Mouse (Mus musculus) embryonic facial prominence, embryonic 14.5 days (tissue): Measurements from ENCODE around the gene Atrnl1. TPM values are rescaled to one million over a fixed set of nuclear protein-coding genes. Genes with fewer than 3 reads are reported as not detected.

ENCODE experiments used
- ATAC-seq: fragments of 200-750 bp; cut with Nextera tagmentation; 2 replicates; pipeline ENCODE4 v1.8.0; 2017; ENCODE audit warnings: low read depth, moderate number of reproducible peaks, moderate TSS enrichment
- DNase-seq: peaks from one replicate; pipeline ENCODE4 v3.0.0-alpha.2; 2015; ENCODE audit warnings: low spot score
- H3K27ac ChIP-seq: fragments of 300-500 bp; sonication (generic); replicated peaks from 2 replicates; pipeline ENCODE4 v1.5.1; 2014; ENCODE audit warnings: low read depth, mild to moderate bottlenecking, low read length, moderate library complexity
- H3K27me3 ChIP-seq: fragments of 300-500 bp; sonication (generic); replicated peaks from 2 replicates; pipeline ENCODE4 v1.6.1; 2014; ENCODE audit warnings: low read length; ENCODE audit not compliant: control insufficient read depth, insufficient read depth
- H3K36me3 ChIP-seq: fragments of 300-500 bp; sonication (generic); 2 replicates; pipeline ENCODE4 v1.6.1; 2014; ENCODE audit warnings: low read length, mixed read lengths; ENCODE audit not compliant: control insufficient read depth, insufficient read depth
- H3K4me1 ChIP-seq: fragments of 300-500 bp; sonication (generic); 2 replicates; pipeline ENCODE4 v1.6.1; 2014; ENCODE audit warnings: antibody characterized with exemption, low read length; ENCODE audit not compliant: control insufficient read depth, insufficient read depth
- H3K4me2 ChIP-seq: fragments of 300-500 bp; sonication (generic); 2 replicates; pipeline ENCODE4 v1.6.1; 2014; ENCODE audit warnings: low read depth, mild to moderate bottlenecking, low read length, moderate library complexity, mixed read lengths
- H3K4me3 ChIP-seq: fragments of 300-500 bp; sonication (generic); 2 replicates; pipeline ENCODE4 v1.5.1; 2014; ENCODE audit warnings: low read depth, mild to moderate bottlenecking, low read length
- H3K9ac ChIP-seq: fragments of 300-500 bp; sonication (generic); 2 replicates; pipeline ENCODE4 v1.6.1; 2014; ENCODE audit warnings: low read depth, mild to moderate bottlenecking, low read length, moderate library complexity, mixed read lengths
- H3K9me3 ChIP-seq: fragments of 300-500 bp; sonication (generic); 2 replicates; pipeline ENCODE4 v1.6.1; 2016; ENCODE audit warnings: low read length; ENCODE audit not compliant: control insufficient read depth
- WGBS: fragments of 180-500 bp; shearing (Covaris S2); extraction: QIAGEN DNeasy Blood & Tissue Kit; methylation state at CpG from one replicate; pipeline ENCODE4 v1.1.7; 2014; 5-methylcytosine and 5-hydroxymethylcytosine counted together
- polyA plus RNA-seq: library from polyadenylated mRNA; unstranded; fragments of >200 nt; fragmentation: Nextera tagmentation; extraction: Ambion mirVana; gene quantifications from 2 replicates; pipeline ENCODE4 v1.2.1, GENCODE M21; 2014

Atrnl1 gene
- polyA plus RNA-seq, 1 experiment from 2014 or later: 7.2 TPM

DNA sequence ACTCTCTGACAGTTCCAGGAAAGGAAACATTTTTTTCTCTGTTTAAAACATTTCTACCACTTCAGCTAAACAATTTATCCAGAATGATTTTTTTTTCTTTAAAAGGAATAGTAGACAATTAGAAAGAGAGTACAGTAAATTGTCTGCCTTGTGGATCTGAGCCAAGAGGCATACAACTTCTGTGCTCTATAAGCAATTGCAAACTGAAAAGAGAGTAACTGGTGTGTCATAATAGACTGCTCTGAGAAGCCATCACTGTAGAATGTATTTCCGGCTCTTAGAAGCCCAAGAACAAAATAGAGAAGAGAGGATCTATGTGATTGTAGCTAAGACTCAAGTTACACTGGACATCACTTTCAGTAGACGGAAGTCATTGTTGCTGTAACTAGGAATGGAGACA lies 458.1 kb downstream of the Atrnl1 start:
- Histone ChIP-seq H3K4me1 (peaks cover 7% of the 10 kb centered on the region), H3K27ac (no peak overlapping the region), H3K9me3 (no peaks in the 10 kb centered on the region), H3K27me3 (no peaks in the 10 kb centered on the region), H3K4me2 (no peak overlapping the region), H3K9ac (no peak overlapping the region), H3K36me3 (no peaks in the 10 kb centered on the region; the same call in 1 of the 2 replicates), H3K4me3 (no peak overlapping the region)
- no peak for ATAC-seq
- no peak for DNase-seq
- 78% methylated on average over 2 of the region's 2 CpGs for WGBS

DNA sequence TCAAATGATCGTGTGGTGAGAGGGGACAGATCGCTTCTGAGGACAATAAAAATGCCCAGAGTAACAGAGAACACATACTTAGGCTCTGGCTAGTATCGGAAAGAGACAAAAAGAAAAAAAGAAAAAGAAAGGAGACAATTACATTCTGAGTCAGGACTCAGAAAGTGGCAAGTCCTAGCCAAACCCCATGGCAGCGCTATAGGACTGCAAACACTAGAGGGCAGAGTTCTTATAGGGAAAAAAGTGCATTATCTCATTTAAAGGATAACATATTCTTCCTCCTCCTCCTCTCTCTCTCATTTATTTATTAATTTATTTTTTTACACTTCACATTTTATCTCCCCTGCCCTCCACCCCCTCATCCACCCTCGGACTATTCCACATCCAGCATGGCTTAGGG lies 461.6 kb downstream of the Atrnl1 start:
- Histone ChIP-seq H3K9ac (no peak overlapping the region), H3K36me3 (no peaks in the 10 kb centered on the region), H3K4me1 (peaks cover 3% of the 10 kb centered on the region; the same call in 1 of the 2 replicates), H3K27ac (no peak overlapping the region), H3K4me2 (no peak overlapping the region), H3K4me3 (no peak overlapping the region), H3K9me3 (no peaks in the 10 kb centered on the region), H3K27me3 (no peaks in the 10 kb centered on the region)
- ATAC-seq (no peak), DNase-seq (no peak)
- 83% methylated on average over 5 of the region's 5 CpGs for WGBS

DNA sequence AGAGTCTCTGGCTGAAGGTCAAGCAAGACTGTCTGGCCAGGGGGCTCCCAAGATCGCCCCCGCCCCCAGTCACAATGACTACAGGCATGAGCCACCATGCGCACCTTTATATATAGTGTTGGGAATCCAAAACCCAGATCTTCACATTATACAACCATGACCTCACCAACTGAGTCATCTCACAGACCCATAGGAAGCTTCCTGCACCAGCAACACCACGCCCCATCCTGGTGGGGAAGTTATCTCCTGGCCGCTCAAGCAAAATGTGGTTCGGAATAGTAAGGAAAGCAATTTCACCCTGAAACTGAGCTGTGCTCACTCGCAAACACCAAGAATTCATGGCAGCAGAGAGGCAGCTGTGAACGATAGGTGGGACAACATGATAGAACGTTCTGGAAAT lies 462.0 kb downstream of the Atrnl1 start:
- Histone ChIP-seq H3K27me3 (no peaks in the 10 kb centered on the region), H3K4me3 (no peak overlapping the region), H3K36me3 (no peaks in the 10 kb centered on the region), H3K9me3 (no peaks in the 10 kb centered on the region), H3K27ac (no peak overlapping the region), H3K4me1 (peaks cover 3% of the 10 kb centered on the region; the same call in 1 of the 2 replicates), H3K4me2 (no peak overlapping the region), H3K9ac (no peak overlapping the region)
- no peak for DNase-seq
- ATAC-seq: no peak
- WGBS: 92% methylated on average over 9 of the region's 9 CpGs

DNA sequence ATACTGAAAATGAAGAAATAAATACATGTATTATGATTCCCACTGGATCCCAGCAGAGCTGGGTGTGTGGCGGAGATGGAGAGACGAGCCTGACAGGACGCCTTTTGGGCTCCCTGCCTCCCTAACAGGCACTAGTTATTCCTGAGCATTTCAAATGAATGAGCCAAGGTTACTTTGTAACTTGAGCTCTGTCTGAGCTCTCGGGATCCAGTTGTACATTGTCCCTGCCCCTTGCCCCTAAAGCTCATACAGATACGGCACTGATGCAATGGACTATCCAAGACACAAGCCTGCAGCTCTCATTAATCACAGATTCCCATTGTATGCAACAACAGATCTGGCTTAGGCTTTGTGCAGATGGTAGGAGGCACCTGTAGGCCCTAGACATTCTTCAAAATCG lies 464.4 kb downstream of the Atrnl1 start:
- Histone ChIP-seq H3K27ac (no peak overlapping the region), H3K9ac (no peak overlapping the region), H3K4me2 (no peak overlapping the region), H3K4me3 (no peak overlapping the region), H3K36me3 (no peaks in the 10 kb centered on the region), H3K4me1 (peaks cover 3% of the 10 kb centered on the region; the same call in 1 of the 2 replicates), H3K27me3 (no peaks in the 10 kb centered on the region), H3K9me3 (no peaks in the 10 kb centered on the region)
- no peak for ATAC-seq
- 43% methylated on average over 6 of the region's 6 CpGs for WGBS
- no peak for DNase-seq

DNA sequence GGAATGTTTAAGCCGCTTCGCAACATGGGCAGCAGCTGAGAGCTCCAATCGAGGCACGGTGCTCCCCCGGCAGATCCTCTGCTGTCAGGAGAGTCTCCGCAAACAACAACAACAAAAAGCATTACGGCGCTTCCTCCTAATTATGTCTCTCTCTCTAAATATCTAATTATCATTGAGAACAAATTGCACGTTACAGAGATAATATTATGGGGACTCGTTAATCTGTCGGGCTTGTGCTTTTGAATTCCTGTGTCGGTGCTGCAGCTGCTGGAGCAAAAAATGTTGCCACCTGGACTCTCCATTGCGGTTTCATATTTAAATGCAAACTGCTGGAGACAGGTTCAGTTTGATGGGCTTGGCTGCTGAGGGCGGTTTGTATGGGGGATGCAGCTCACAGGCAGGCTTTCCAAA lies 466.1 kb downstream of the Atrnl1 start:
- Histone ChIP-seq H3K9ac (no peak overlapping the region), H3K9me3 (no peaks in the 10 kb centered on the region), H3K36me3 (no peaks in the 10 kb centered on the region), H3K27me3 (no peaks in the 10 kb centered on the region), H3K4me1 (peaks cover 3% of the 10 kb centered on the region; the same call in 1 of the 2 replicates), H3K4me3 (no peak overlapping the region), H3K4me2 (0 out of 2 replicates have a peak overlapping the region, but pooled peaks have one; percentile 7), H3K27ac (no peak overlapping the region)
- WGBS: 60% methylated on average over 14 of the region's 14 CpGs
- no peak for ATAC-seq
- no peak for DNase-seq

DNA sequence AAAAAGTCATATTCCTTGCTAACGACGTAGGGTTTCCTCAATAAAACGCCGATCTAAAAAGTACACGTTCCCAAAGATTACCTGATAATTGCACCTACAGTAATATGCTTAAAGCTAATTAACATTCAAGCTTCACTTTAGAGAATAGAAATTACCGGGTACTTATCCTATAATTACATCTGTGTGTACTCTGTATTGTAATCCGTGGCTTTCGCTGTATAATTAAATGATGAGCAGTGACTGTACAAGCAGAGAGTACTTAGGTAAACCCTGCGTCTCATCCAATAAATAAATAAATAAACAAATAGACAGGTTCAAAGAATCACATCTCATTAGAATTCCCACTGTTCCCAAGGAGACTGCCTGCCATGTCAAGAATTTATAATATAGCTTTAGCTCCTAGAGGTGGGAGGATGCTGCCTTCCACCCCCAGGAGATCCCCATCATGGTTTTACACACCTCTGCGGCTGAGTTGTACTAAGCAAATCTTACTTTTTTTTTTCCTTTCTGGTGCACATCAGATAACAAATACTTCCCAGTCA lies 466.8 kb downstream of the Atrnl1 start:
- H3K9ac ChIP-seq: no peak overlapping the region
- DNase-seq: no peak
- peaks cover 3% of the 10 kb centered on the region; the same call in 1 of the 2 replicates for H3K4me1 ChIP-seq
- no peaks in the 10 kb centered on the region for H3K36me3 ChIP-seq
- no peak for ATAC-seq
- 82% methylated on average over 10 of the region's 10 CpGs for WGBS
- no peaks in the 10 kb centered on the region for H3K27me3 ChIP-seq
- H3K9me3 ChIP-seq: no peaks in the 10 kb centered on the region
- H3K27ac ChIP-seq: no peak overlapping the region
- H3K4me3 ChIP-seq: no peak overlapping the region
- H3K4me2 ChIP-seq: no peak overlapping the region

DNA sequence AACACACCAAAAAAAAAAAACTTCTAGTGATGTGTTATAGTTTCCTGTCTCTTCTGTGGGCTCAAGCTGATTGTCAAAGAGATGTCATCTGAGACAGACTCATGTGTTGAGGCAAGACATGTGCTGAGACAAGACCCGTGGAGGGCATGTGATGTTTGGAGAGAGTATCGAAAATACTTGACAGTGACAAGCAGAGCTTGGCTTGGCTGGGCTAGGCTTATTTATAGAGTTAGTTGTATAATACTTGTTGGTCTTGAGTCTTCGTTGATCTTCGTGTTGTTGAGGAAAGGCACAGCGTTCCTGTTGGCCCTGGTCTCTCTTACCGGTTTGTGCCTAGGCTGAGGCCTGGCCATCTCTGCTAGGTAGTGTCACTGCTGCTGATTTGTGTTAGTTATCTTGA lies 469.3 kb downstream of the Atrnl1 start:
- no peak overlapping the region for H3K4me3 ChIP-seq
- no peaks in the 10 kb centered on the region for H3K36me3 ChIP-seq
- H3K27ac ChIP-seq: no peak overlapping the region
- WGBS: 92% methylated on average over 6 of the region's 6 CpGs
- H3K9ac ChIP-seq: no peak overlapping the region
- no peaks in the 10 kb centered on the region for H3K9me3 ChIP-seq
- no peaks in the 10 kb centered on the region for H3K27me3 ChIP-seq
- no peak overlapping the region for H3K4me2 ChIP-seq
- H3K4me1 ChIP-seq: peaks cover 3% of the 10 kb centered on the region; the same call in 1 of the 2 replicates
- no peak for ATAC-seq
- DNase-seq: no peak

DNA sequence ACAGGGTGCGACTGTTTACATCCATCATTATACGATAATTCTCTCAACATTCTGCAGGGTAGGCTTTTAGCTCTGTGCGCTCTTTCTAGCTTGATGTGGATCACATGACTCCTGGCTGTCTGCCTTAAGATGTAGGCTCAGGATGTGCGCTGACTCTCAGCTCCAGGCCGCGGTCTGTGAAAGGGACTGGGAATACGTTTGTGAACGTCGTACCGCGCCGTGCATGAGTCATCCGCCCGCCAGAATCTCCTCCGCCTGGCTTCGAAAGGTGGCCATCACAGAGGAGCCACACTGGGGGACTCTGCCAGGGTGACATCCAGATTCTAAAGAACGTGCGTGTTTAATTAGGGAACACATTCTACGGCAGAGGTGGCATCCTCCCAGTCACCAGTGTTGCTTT lies 471.9 kb downstream of the Atrnl1 start:
- Histone ChIP-seq H3K9me3 (no peaks in the 10 kb centered on the region), H3K27ac (no peak overlapping the region), H3K4me2 (no peak overlapping the region), H3K9ac (no peak overlapping the region), H3K4me1 (no peaks in the 10 kb centered on the region), H3K36me3 (0 out of 2 replicates have a peak, but pooled peaks cover 3% of the 10 kb centered on the region), H3K4me3 (no peak overlapping the region), H3K27me3 (no peaks in the 10 kb centered on the region)
- no peak for ATAC-seq
- WGBS: 96% methylated on average over 19 of the region's 19 CpGs
- DNase-seq: no peak

DNA sequence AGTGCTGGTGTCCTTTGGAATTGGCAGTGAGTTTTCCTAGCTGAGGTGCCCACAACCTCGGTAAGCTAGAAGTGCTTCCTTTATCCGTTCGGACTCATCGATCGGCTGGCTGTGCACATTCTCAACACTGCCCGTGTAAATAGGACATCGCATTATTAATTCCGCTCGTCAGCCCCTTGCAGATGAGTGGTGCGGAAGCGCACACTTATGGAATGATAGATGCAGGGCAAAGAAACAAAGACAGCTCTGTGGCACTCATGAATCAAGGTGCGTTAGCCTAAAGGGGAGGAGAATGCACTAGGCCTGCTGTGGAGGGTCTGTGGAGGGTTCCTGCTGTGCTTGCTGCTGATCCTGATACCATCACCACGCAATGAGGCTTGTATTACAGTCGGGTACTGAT lies 474.0 kb downstream of the Atrnl1 start:
- no peaks in the 10 kb centered on the region for H3K9me3 ChIP-seq
- ATAC-seq: no peak
- no peaks in the 10 kb centered on the region for H3K27me3 ChIP-seq

More for the DNA sequence above, 474.0 kb downstream of the Atrnl1 start:
- 85% methylated on average over 14 of the region's 14 CpGs for WGBS
- H3K9ac ChIP-seq: no peak overlapping the region
- no peak overlapping the region for H3K27ac ChIP-seq
- 0 out of 2 replicates have a peak, but pooled peaks cover 3% of the 10 kb centered on the region for H3K36me3 ChIP-seq
- no peak for DNase-seq
- no peak overlapping the region for H3K4me2 ChIP-seq
- no peaks in the 10 kb centered on the region; the same call in 1 of the 2 replicates for H3K4me1 ChIP-seq
- H3K4me3 ChIP-seq: no peak overlapping the region
